Mouse (Mus musculus): ENCODE measurements around the gene Gmpr. TPM values are rescaled to one million over a fixed set of nuclear protein-coding genes. Genes with fewer than 3 reads are reported as not detected.

Gene Gmpr
- total RNA-seq, 2 experiments from 2014 or later, result 48.7 to 54.5 TPM

- no peak for DNase-seq (ENCODE audit: low spot score in 2 of 2)
Measured at GRCm38 (mm10) chr13:45595416-45595815, 88.2 kb downstream of the Gmpr start.

GRCm38 (mm10) chr13:45599831-45600230 lies 92.6 kb downstream of the Gmpr start:
- DNase-seq (ENCODE audit: low spot score in 2 of 2), result no peak

GRCm38 (mm10) chr13:45600443-45600842 lies 93.2 kb downstream of the Gmpr start:
- DNase-seq (ENCODE audit: low spot score in 2 of 2), result no peak

Other genes starting within 250 kb of the Gmpr start
- 10 to 100 TPM; 14.8 to 15.5 TPM for gene Mylip, start 117.7 kb upstream of the Gmpr start, total RNA-seq (2021)